Mouse (Mus musculus): ENCODE data around the gene Tmem170. TPM values are rescaled to one million over a fixed set of nuclear protein-coding genes. Genes with fewer than 3 reads are reported as not detected.

Gene Tmem170
- polyA plus RNA-seq, 1 experiment from 2014 or later = 5.8 TPM

GRCm38 (mm10) chr8:111888091-111888650, 11.6 kb upstream of the Tmem170 start:
- ATAC-seq (replicated peaks; ENCODE audit: insufficient number of reproducible peaks, low FRiP score, low TSS enrichment) = no peak
- 38% methylated on average over 7 of the region's 7 CpGs for WGBS (ENCODE audit: insufficient replicate concordance)
- peaks cover 42% of the 10 kb centered on the region for H3K27me3 ChIP-seq (ENCODE audit: control insufficient read depth, insufficient read depth, low read length)

GRCm38 (mm10) chr8:111887479-111887878, 10.9 kb upstream of the Tmem170 start:
- ATAC-seq (replicated peaks; ENCODE audit: insufficient number of reproducible peaks, low FRiP score, low TSS enrichment) = no peak

More at GRCm38 (mm10) chr8:111888091-111888650, 11.6 kb upstream of the Tmem170 start:
- Histone ChIP-seq H3K36me3 (ENCODE audit: control insufficient read depth, insufficient read depth, low read length) (no peaks in the 10 kb centered on the region), H3K27ac (ENCODE audit: low read depth, low read length) (no peak overlapping the region), H3K4me3 (ENCODE audit: low read depth, low read length) (no peak overlapping the region), H3K4me2 (no peak overlapping the region), H3K4me1 (ENCODE audit: control insufficient read depth, insufficient read depth, low read length) (peaks cover 7% of the 10 kb centered on the region; the same call in 1 of the 2 replicates), H3K9me3 (replicated peaks; ENCODE audit: control insufficient read depth, low read length) (no peaks in the 10 kb centered on the region), H3K9ac (ENCODE audit: low read depth, low read length) (no peak overlapping the region)

GRCm38 (mm10) chr8:111883615-111884014, 7.1 kb upstream of the Tmem170 start:
- H3K36me3 ChIP-seq (ENCODE audit: control insufficient read depth, insufficient read depth, low read length) = no peaks in the 10 kb centered on the region
- no peaks in the 10 kb centered on the region for H3K9me3 ChIP-seq (replicated peaks; ENCODE audit: control insufficient read depth, low read length)
- no peak overlapping the region for H3K27ac ChIP-seq (ENCODE audit: low read depth, low read length)
- H3K9ac ChIP-seq (ENCODE audit: low read depth, low read length) = no peak overlapping the region
- no peaks in the 10 kb centered on the region for H3K4me1 ChIP-seq (ENCODE audit: control insufficient read depth, insufficient read depth, low read length)
- H3K27me3 ChIP-seq (ENCODE audit: control insufficient read depth, insufficient read depth, low read length) = peaks cover 9% of the 10 kb centered on the region
- 83% methylated on average over 4 of the region's 4 CpGs for WGBS (ENCODE audit: insufficient replicate concordance)
- no peak overlapping the region for H3K4me2 ChIP-seq
- no peak for ATAC-seq (replicated peaks; ENCODE audit: insufficient number of reproducible peaks, low FRiP score, low TSS enrichment)
- no peak overlapping the region for H3K4me3 ChIP-seq (ENCODE audit: low read depth, low read length)

More at GRCm38 (mm10) chr8:111887479-111887878, 10.9 kb upstream of the Tmem170 start:
- H3K9me3 ChIP-seq (replicated peaks; ENCODE audit: control insufficient read depth, low read length) = no peaks in the 10 kb centered on the region
- no peak overlapping the region for H3K4me2 ChIP-seq
- 74% methylated on average over 1 of the region's 1 CpGs for whole genome bisulfite sequencing (ENCODE audit: insufficient replicate concordance)
- no peak overlapping the region for H3K4me3 ChIP-seq (ENCODE audit: low read depth, low read length)
- no peaks in the 10 kb centered on the region for H3K36me3 ChIP-seq (ENCODE audit: control insufficient read depth, insufficient read depth, low read length)
- no peak overlapping the region for H3K27ac ChIP-seq (ENCODE audit: low read depth, low read length)
- H3K4me1 ChIP-seq (ENCODE audit: control insufficient read depth, insufficient read depth, low read length) = peaks cover 7% of the 10 kb centered on the region; the same call in 1 of the 2 replicates
- no peak overlapping the region for H3K9ac ChIP-seq (ENCODE audit: low read depth, low read length)
- H3K27me3 ChIP-seq (ENCODE audit: control insufficient read depth, insufficient read depth, low read length) = peaks cover 42% of the 10 kb centered on the region

GRCm38 (mm10) chr8:111881591-111881990, 5.0 kb upstream of the Tmem170 start:
- no peak overlapping the region for H3K4me2 ChIP-seq
- H3K9ac ChIP-seq (ENCODE audit: low read depth, low read length) = no peak overlapping the region
- peaks cover 3% of the 10 kb centered on the region; the same call in 1 of the 2 replicates for H3K27me3 ChIP-seq (ENCODE audit: control insufficient read depth, insufficient read depth, low read length)
- H3K36me3 ChIP-seq (ENCODE audit: control insufficient read depth, insufficient read depth, low read length) = no peaks in the 10 kb centered on the region
- 2% methylated on average over 2 of the region's 2 CpGs for WGBS (ENCODE audit: insufficient replicate concordance)
- no peaks in the 10 kb centered on the region for H3K4me1 ChIP-seq (ENCODE audit: control insufficient read depth, insufficient read depth, low read length)
- H3K9me3 ChIP-seq (replicated peaks; ENCODE audit: control insufficient read depth, low read length) = no peaks in the 10 kb centered on the region
- ATAC-seq (replicated peaks; ENCODE audit: insufficient number of reproducible peaks, low FRiP score, low TSS enrichment) = no peak
- H3K4me3 ChIP-seq (ENCODE audit: low read depth, low read length) = no peak overlapping the region
- no peak overlapping the region for H3K27ac ChIP-seq (ENCODE audit: low read depth, low read length)

GRCm38 (mm10) chr8:111877711-111878110, 1.2 kb upstream of the Tmem170 start:
- Histone ChIP-seq H3K27me3 (ENCODE audit: control insufficient read depth, insufficient read depth, low read length) (no peaks in the 10 kb centered on the region), H3K9ac (ENCODE audit: low read depth, low read length) (no peak overlapping the region), H3K4me1 (ENCODE audit: control insufficient read depth, insufficient read depth, low read length) (peaks cover 4% of the 10 kb centered on the region; the same call in 1 of the 2 replicates), H3K36me3 (ENCODE audit: control insufficient read depth, insufficient read depth, low read length) (no peaks in the 10 kb centered on the region), H3K9me3 (replicated peaks; ENCODE audit: control insufficient read depth, low read length) (no peaks in the 10 kb centered on the region), H3K27ac (ENCODE audit: low read depth, low read length) (no peak overlapping the region), H3K4me3 (ENCODE audit: low read depth, low read length) (no peak overlapping the region), H3K4me2 (no peak overlapping the region)
- no peak for ATAC-seq (replicated peaks; ENCODE audit: insufficient number of reproducible peaks, low FRiP score, low TSS enrichment)
- 57% methylated on average over 9 of the region's 9 CpGs for WGBS (ENCODE audit: insufficient replicate concordance)

- Histone ChIP-seq H3K4me1 (ENCODE audit: control insufficient read depth, insufficient read depth, low read length) (peaks cover 4% of the 10 kb centered on the region; the same call in 1 of the 2 replicates), H3K9ac (ENCODE audit: low read depth, low read length) (peak overlapping the region; percentile 82), H3K4me2 (peak overlapping the region; percentile 87), H3K27me3 (ENCODE audit: control insufficient read depth, insufficient read depth, low read length) (no peaks in the 10 kb centered on the region), H3K27ac (ENCODE audit: low read depth, low read length) (peak overlapping the region; percentile 78; the same call in 1 of the 2 replicates), H3K9me3 (replicated peaks; ENCODE audit: control insufficient read depth, low read length) (no peaks in the 10 kb centered on the region), H3K36me3 (ENCODE audit: control insufficient read depth, insufficient read depth, low read length) (no peaks in the 10 kb centered on the region), H3K4me3 (ENCODE audit: low read depth, low read length) (peak overlapping the region; percentile 81)
- WGBS (ENCODE audit: insufficient replicate concordance) = 24% methylated on average over 9 of the region's 9 CpGs
- no peak for ATAC-seq (replicated peaks; ENCODE audit: insufficient number of reproducible peaks, low FRiP score, low TSS enrichment)
Observed at GRCm38 (mm10) chr8:111875758-111876157, 792 bp downstream of the Tmem170 start.

GRCm38 (mm10) chr8:111871278-111871677, 5.3 kb downstream of the Tmem170 start:
- peaks cover 4% of the 10 kb centered on the region; the same call in 1 of the 2 replicates for H3K4me1 ChIP-seq (ENCODE audit: control insufficient read depth, insufficient read depth, low read length)
- no peaks in the 10 kb centered on the region for H3K9me3 ChIP-seq (replicated peaks; ENCODE audit: control insufficient read depth, low read length)
- no peak for ATAC-seq (replicated peaks; ENCODE audit: insufficient number of reproducible peaks, low FRiP score, low TSS enrichment)
- 77% methylated on average over 3 of the region's 3 CpGs for WGBS (ENCODE audit: insufficient replicate concordance)
- no peak overlapping the region for H3K27ac ChIP-seq (ENCODE audit: low read depth, low read length)
- H3K36me3 ChIP-seq (ENCODE audit: control insufficient read depth, insufficient read depth, low read length) = no peaks in the 10 kb centered on the region
- no peak overlapping the region for H3K4me3 ChIP-seq (ENCODE audit: low read depth, low read length)
- H3K4me2 ChIP-seq = no peak overlapping the region
- H3K27me3 ChIP-seq (ENCODE audit: control insufficient read depth, insufficient read depth, low read length) = no peaks in the 10 kb centered on the region
- no peak overlapping the region for H3K9ac ChIP-seq (ENCODE audit: low read depth, low read length)

- 83% methylated on average over 3 of the region's 3 CpGs for WGBS (ENCODE audit: insufficient replicate concordance)
- H3K4me1 ChIP-seq (ENCODE audit: control insufficient read depth, insufficient read depth, low read length) = no peaks in the 10 kb centered on the region
- no peaks in the 10 kb centered on the region for H3K27me3 ChIP-seq (ENCODE audit: control insufficient read depth, insufficient read depth, low read length)
Observed at GRCm38 (mm10) chr8:111870379-111870778, 6.2 kb downstream of the Tmem170 start.

GRCm38 (mm10) chr8:111868664-111869063, 7.9 kb downstream of the Tmem170 start:
- ATAC-seq (replicated peaks; ENCODE audit: insufficient number of reproducible peaks, low FRiP score, low TSS enrichment) = no peak
- no peaks in the 10 kb centered on the region for H3K27me3 ChIP-seq (ENCODE audit: control insufficient read depth, insufficient read depth, low read length)
- no peak overlapping the region for H3K4me2 ChIP-seq
- no peak overlapping the region for H3K4me3 ChIP-seq (ENCODE audit: low read depth, low read length)
- H3K4me1 ChIP-seq (ENCODE audit: control insufficient read depth, insufficient read depth, low read length) = no peaks in the 10 kb centered on the region
- H3K27ac ChIP-seq (ENCODE audit: low read depth, low read length) = no peak overlapping the region
- H3K9me3 ChIP-seq (replicated peaks; ENCODE audit: control insufficient read depth, low read length) = no peaks in the 10 kb centered on the region
- H3K9ac ChIP-seq (ENCODE audit: low read depth, low read length) = no peak overlapping the region
- no peaks in the 10 kb centered on the region; the same call in 1 of the 2 replicates for H3K36me3 ChIP-seq (ENCODE audit: control insufficient read depth, insufficient read depth, low read length)
- 51% methylated on average over 2 of the region's 2 CpGs for WGBS (ENCODE audit: insufficient replicate concordance)

More at GRCm38 (mm10) chr8:111870379-111870778, 6.2 kb downstream of the Tmem170 start:
- Histone ChIP-seq H3K9me3 (replicated peaks; ENCODE audit: control insufficient read depth, low read length) (no peaks in the 10 kb centered on the region), H3K4me3 (ENCODE audit: low read depth, low read length) (no peak overlapping the region), H3K4me2 (no peak overlapping the region), H3K36me3 (ENCODE audit: control insufficient read depth, insufficient read depth, low read length) (no peaks in the 10 kb centered on the region; the same call in 1 of the 2 replicates), H3K27ac (ENCODE audit: low read depth, low read length) (no peak overlapping the region), H3K9ac (ENCODE audit: low read depth, low read length) (no peak overlapping the region)
- ATAC-seq (replicated peaks; ENCODE audit: insufficient number of reproducible peaks, low FRiP score, low TSS enrichment) = no peak

Measured in heart, embryonic 11.5 days (tissue).